Mouse (Mus musculus): Measurements from ENCODE around the gene Tmem256.
"Not testable (repeated sequence)": the region's sequence is repeated elsewhere in the genome, so short reads cannot be mapped to it uniquely, and the experiment has no call there.

Gene Tmem256

DNA sequence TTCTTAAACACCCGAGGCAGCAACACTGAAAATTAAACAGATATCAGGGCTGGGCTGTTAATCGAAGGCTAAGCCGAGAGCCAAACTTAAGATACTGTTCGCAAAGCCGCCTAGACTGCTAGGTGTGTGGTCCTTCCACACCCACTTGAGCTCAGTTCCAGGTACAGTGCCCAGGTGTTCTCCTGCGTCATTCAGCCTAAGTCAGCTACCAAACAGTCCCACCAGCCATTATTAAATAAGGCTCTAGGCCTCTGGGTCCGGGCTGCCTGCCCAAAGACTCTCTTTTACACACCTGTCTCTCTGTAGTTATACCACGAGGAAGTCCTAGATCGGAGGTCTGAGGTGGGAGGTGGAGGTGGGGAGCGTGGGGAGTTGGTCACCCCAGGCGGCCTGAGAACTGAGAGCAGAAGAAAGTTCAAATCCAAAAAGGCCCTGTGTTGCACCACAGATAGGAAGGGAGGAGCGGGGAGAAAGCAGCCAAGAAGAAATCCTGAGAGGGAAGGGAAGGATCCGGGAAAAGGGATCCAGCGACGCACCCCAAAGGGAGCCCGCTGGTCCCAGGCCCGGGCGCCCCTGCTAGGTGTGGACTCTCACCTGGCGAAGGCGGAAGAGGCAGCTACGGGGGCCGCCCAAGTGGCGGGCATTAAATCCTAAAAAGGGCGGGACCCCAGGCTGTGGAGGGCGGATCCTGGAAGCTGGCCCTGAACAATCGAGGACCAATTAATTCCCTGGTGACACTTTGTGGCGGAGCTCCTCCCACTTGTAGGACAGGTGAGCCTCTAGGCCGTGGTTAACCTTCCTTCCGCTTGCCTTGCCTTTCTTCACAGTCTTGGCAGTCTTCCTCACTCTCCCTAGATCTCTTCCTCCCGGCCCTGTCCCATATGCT is 20.0 kb downstream of the Tmem256 start, which contains the start of gene Tnk1:
Tnk1 (minus strand) TSS at position 618 of the 886 bp plus-strand sequence.
- peak; percentile 68 to 84 for DNase-seq

DNA sequence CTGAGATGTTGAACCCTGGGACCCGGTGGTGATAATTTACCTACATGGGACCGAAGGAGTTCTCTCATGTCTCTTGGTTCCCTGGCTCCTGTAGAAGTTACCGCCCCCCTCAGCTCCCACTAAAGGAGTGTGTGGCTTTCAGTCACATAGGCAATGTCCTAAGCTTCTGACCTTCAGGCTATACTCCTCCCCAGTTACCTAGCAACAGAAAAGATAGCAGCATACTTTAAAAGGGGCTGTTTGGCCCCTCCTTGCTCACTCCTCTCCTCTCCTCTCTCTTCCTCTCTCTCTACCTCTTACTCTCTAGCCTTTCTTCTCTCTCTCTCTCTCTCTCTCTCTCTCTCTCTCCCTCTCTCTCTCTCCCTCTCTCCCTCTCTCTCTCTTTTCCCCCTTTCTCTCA is 25.4 kb downstream of the Tmem256 start:
- DNase-seq = not testable (repeated sequence)

- DNase-seq = no peak
Measured at GRCm38 (mm10) chr11:69864138-69864860, 26.0 kb downstream of the Tmem256 start.

GRCm38 (mm10) chr11:69865561-69865960 is 27.2 kb downstream of the Tmem256 start:
- no peak for DNase-seq

DNA sequence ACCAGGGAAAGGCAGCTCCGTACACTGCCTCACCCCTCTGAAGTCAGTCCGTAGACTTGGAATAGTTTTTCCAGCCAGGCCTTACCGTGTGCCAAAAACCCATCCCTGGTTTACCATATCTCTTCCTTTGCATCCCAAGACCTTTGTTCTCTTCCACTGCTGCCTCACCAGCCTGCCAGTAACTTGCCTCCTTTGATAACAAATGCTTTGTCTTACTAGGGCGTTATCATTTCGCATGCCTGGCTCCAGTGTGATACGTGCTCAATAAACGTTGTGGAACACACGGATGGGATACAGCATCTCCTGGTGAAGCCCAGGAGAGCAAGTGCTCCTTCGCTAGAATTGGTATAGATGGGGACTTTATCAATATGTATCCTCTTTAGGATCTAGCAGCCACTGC is 29.0 kb downstream of the Tmem256 start:
- no peak for DNase-seq

- no peak for DNase-seq
Measured at GRCm38 (mm10) chr11:69870289-69871069, 32.2 kb downstream of the Tmem256 start.

GRCm38 (mm10) chr11:69871822-69872221 is 33.5 kb downstream of the Tmem256 start:
- no peak for DNase-seq

GRCm38 (mm10) chr11:69872451-69872850 is 34.1 kb downstream of the Tmem256 start:
- DNase-seq = no peak

- DNase-seq = peak; percentile 43 to 72
Measured at GRCm38 (mm10) chr11:69876186-69876585, 37.9 kb downstream of the Tmem256 start.

GRCm38 (mm10) chr11:69876867-69877266 is 38.6 kb downstream of the Tmem256 start:
- DNase-seq = peak; percentile 88

GRCm38 (mm10) chr11:69877878-69878277 is 39.6 kb downstream of the Tmem256 start, which contains the start of gene Tmem95:
Gene Tmem95, minus strand, starts transcription at chr11:69878018.
- no peak for DNase-seq

DNA sequence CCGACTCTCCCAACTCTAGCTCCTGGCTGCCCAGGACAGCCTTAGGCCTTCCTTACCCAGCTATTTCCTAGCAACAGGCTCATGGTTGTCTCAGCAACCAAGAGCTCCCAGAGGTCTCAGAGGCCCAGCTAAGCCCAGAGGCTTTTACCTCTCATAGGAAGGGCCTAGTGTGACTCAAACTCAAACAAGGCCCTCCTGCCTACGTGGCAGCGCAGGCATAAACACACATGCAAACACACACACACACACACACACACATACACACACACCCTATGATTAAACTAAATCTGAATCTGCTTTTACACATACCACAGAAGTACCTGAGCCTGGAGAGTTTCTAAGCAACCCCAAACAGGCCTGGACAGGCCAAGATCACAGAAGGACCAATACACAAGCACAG is 40.1 kb downstream of the Tmem256 start:
- no peak for DNase-seq

- DNase-seq = no peak
Measured at GRCm38 (mm10) chr11:69878952-69879351, 40.6 kb downstream of the Tmem256 start.

GRCm38 (mm10) chr11:69879711-69880110 is 41.4 kb downstream of the Tmem256 start:
- DNase-seq = peak in 1 of 2 experiments; percentile 57

GRCm38 (mm10) chr11:69880506-69880852 is 42.2 kb downstream of the Tmem256 start:
- DNase-seq = peak; percentile 83 to 87

DNA sequence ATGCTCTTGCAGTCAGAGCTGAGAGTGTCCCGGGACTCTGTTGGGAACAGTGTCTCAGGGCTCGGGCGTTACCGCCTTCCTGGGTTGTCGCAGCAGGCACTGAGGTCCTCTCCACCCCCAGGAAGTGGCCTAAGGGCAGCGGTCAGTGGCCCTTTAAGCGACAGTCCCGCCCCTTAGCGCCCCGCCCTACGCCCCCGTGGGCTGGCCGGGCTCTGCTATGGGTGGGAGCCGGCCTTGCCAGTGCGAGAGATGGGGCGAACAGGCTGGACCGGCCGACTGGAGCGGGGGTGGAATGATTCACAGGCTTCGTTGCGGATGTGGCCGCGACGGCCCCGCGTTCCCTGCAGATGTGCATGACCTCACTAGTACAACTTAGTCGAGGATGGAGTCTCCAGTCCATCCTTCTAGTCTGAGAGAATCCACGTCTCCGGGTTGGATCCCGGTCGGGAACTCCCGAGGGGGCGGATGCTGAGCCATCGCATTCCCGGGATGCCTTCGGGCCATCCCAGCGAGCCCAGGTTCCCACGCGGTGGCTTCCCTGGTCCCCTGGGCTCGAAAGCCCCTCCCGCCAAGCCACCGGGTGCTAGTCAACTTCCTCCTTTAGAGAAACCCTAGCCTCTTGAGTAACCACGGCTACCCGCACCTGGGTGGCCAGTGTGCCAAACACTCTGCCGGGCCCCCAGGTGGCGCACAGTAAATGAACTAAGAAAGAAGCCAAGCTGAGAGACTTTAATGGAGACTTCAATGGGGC is 42.7 kb downstream of the Tmem256 start, which contains the start of gene Kctd11:
Kctd11 (minus strand) TSS at position 554 of the 751 bp plus-strand sequence.
- peak; percentile 90 to 96 for DNase-seq

- DNase-seq = no peak
Measured at GRCm38 (mm10) chr11:69881787-69882670, 43.7 kb downstream of the Tmem256 start.

GRCm38 (mm10) chr11:69883066-69883465 is 44.8 kb downstream of the Tmem256 start:
- DNase-seq = peak; percentile 60 to 64

- DNase-seq = peak; percentile 37 to 60
Measured at GRCm38 (mm10) chr11:69883527-69884151, 45.3 kb downstream of the Tmem256 start.

DNA sequence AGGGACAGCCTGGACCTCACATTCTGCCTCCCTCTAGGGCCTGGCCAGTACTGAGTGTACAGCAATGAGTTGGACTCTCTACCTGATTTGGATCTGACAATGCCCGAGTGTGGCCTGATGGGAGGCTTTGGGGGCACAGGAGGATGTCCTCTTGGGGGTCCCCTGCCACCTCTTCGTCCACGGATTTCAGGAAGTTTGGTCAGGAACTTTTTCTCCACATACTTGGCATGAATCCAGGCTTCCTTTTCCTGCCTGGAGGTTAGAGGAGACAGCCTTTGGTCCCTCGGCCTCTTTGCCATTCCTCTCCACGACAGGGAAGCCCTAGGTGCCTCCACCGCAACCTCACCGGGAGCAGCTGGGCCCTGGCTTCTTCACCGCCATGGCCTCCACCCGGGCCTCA is 45.9 kb downstream of the Tmem256 start:
- DNase-seq = peak; percentile 36 to 59
